Mouse (Mus musculus) heart, embryonic 16.5 days (tissue): Measurements from ENCODE around the gene Atg7. TPM values are rescaled to one million over a fixed set of nuclear protein-coding genes. Genes with fewer than 3 reads are reported as not detected.

Experiments used
- ATAC-seq: fragments of 200-750 bp; cut with Nextera tagmentation; replicated peaks from 2 replicates; pipeline ENCODE4 v1.8.0; 2017; ENCODE audit warnings: moderate number of reproducible peaks; ENCODE audit not compliant: insufficient read depth, low FRiP score; ENCODE audit errors: extremely low read depth
- H3K27ac ChIP-seq: fragments of 300-500 bp; sonication (generic); 2 replicates; pipeline ENCODE4 v1.5.1; 2014; ENCODE audit warnings: mild to moderate bottlenecking, low read length, control low read depth, moderate library complexity
- H3K27me3 ChIP-seq: fragments of 300-500 bp; sonication (generic); 2 replicates; pipeline ENCODE4 v1.6.1; 2014; ENCODE audit warnings: low read length, mixed read lengths; ENCODE audit not compliant: control insufficient read depth, insufficient read depth
- H3K36me3 ChIP-seq: fragments of 300-500 bp; sonication (generic); 2 replicates; pipeline ENCODE4 v1.6.1; 2014; ENCODE audit not compliant: control insufficient read depth, insufficient read depth
- H3K4me1 ChIP-seq: fragments of 300-500 bp; sonication (generic); 2 replicates; pipeline ENCODE4 v1.6.1; 2014; ENCODE audit warnings: low read length, mixed read lengths; ENCODE audit not compliant: control insufficient read depth, insufficient read depth
- H3K4me2 ChIP-seq: fragments of 300-500 bp; sonication (generic); 2 replicates; pipeline ENCODE4 v1.6.1; 2014; ENCODE audit warnings: low read depth, mild to moderate bottlenecking, control low read depth, low read length
- H3K4me3 ChIP-seq: fragments of 300-500 bp; sonication (generic); 2 replicates; pipeline ENCODE4 v1.5.1; 2014; ENCODE audit warnings: mild to moderate bottlenecking, control low read depth, low read length
- H3K9ac ChIP-seq: fragments of 300-500 bp; sonication (generic); 2 replicates; pipeline ENCODE4 v1.6.1; 2014; ENCODE audit warnings: low read length, control low read depth
- H3K9me3 ChIP-seq: fragments of 300-500 bp; sonication (generic); replicated peaks from 2 replicates; pipeline ENCODE4 v1.6.1; 2016; ENCODE audit warnings: low read length; ENCODE audit not compliant: control insufficient read depth
- WGBS: fragments of 180-500 bp; shearing (Covaris S2); extraction: QIAGEN DNeasy Blood & Tissue Kit; methylation state at CpG from one replicate; pipeline ENCODE4 v1.1.7; 2014; 5-methylcytosine and 5-hydroxymethylcytosine counted together
- polyA plus RNA-seq: library from polyadenylated mRNA; unstranded; fragments of >200 nt; fragmentation: Nextera tagmentation; extraction: Ambion mirVana; gene quantifications from 2 replicates; pipeline ENCODE4 v1.2.1, GENCODE M21; 2015

Atg7 gene
- polyA plus RNA-seq, 1 experiment from 2014 or later = 17.1 TPM

GRCm38 (mm10) chr6:114819971-114820481 is 177.1 kb downstream of the Atg7 start:
- H3K27ac ChIP-seq = peak overlapping the region; percentile 61
- H3K9me3 ChIP-seq = peaks cover 6% of the 10 kb centered on the region
- 43% methylated on average over 9 of the region's 9 CpGs for WGBS
- H3K4me3 ChIP-seq = no peak overlapping the region
- H3K27me3 ChIP-seq = no peaks in the 10 kb centered on the region
- peaks cover 22% of the 10 kb centered on the region for H3K4me1 ChIP-seq
- no peak overlapping the region for H3K4me2 ChIP-seq
- ATAC-seq = peak; percentile 34
- no peak overlapping the region for H3K9ac ChIP-seq
- H3K36me3 ChIP-seq = no peaks in the 10 kb centered on the region

GRCm38 (mm10) chr6:114821646-114822045 is 178.7 kb downstream of the Atg7 start:
- WGBS = 63% methylated on average over 7 of the region's 7 CpGs
- Histone ChIP-seq H3K36me3 (no peaks in the 10 kb centered on the region), H3K27ac (peak overlapping the region; percentile 47), H3K9ac (0 out of 2 replicates have a peak overlapping the region, but pooled peaks have one; percentile 23), H3K9me3 (peaks cover 6% of the 10 kb centered on the region), H3K4me1 (peaks cover 22% of the 10 kb centered on the region), H3K27me3 (no peaks in the 10 kb centered on the region), H3K4me2 (no peak overlapping the region), H3K4me3 (no peak overlapping the region)
- 0 out of 2 replicates have a peak, but pooled peaks have one; percentile 19 for ATAC-seq

- peaks cover 6% of the 10 kb centered on the region for H3K9me3 ChIP-seq
- H3K4me2 ChIP-seq = no peak overlapping the region
- H3K36me3 ChIP-seq = no peaks in the 10 kb centered on the region
- H3K9ac ChIP-seq = no peak overlapping the region
- no peak overlapping the region for H3K4me3 ChIP-seq
- no peak overlapping the region for H3K27ac ChIP-seq
- 74% methylated on average over 2 of the region's 2 CpGs for WGBS
- no peaks in the 10 kb centered on the region for H3K27me3 ChIP-seq
- ATAC-seq = no peak
- peaks cover 8% of the 10 kb centered on the region for H3K4me1 ChIP-seq
These were observed 184.0 kb downstream of the Atg7 start for GRCm38 (mm10) chr6:114826889-114827288.

GRCm38 (mm10) chr6:114829660-114830438 is 187.0 kb downstream of the Atg7 start:
- no peaks in the 10 kb centered on the region for H3K27me3 ChIP-seq
- no peaks in the 10 kb centered on the region for H3K9me3 ChIP-seq
- H3K4me1 ChIP-seq = peaks cover 18% of the 10 kb centered on the region
- H3K36me3 ChIP-seq = no peaks in the 10 kb centered on the region
- H3K27ac ChIP-seq = no peak overlapping the region
- ATAC-seq = no peak
- H3K4me2 ChIP-seq = no peak overlapping the region
- 86% methylated on average over 9 of the region's 9 CpGs for WGBS
- no peak overlapping the region for H3K4me3 ChIP-seq
- no peak overlapping the region for H3K9ac ChIP-seq

- Histone ChIP-seq H3K4me3 (no peak overlapping the region), H3K27ac (no peak overlapping the region), H3K36me3 (no peaks in the 10 kb centered on the region), H3K4me2 (no peak overlapping the region), H3K4me1 (peaks cover 21% of the 10 kb centered on the region), H3K9me3 (no peaks in the 10 kb centered on the region), H3K27me3 (no peaks in the 10 kb centered on the region), H3K9ac (no peak overlapping the region)
- no peak for ATAC-seq
- WGBS = 73% methylated on average over 3 of the region's 3 CpGs
These were observed 188.9 kb downstream of the Atg7 start for GRCm38 (mm10) chr6:114831807-114832206.

- Histone ChIP-seq H3K27me3 (no peaks in the 10 kb centered on the region), H3K4me1 (peaks cover 26% of the 10 kb centered on the region), H3K9ac (no peak overlapping the region), H3K27ac (peak overlapping the region; percentile 66), H3K36me3 (no peaks in the 10 kb centered on the region), H3K9me3 (peaks cover 2% of the 10 kb centered on the region; the same call in 1 of the 2 replicates), H3K4me2 (no peak overlapping the region), H3K4me3 (no peak overlapping the region)
- 58% methylated on average over 9 of the region's 9 CpGs for WGBS
- no peak for ATAC-seq
These were observed 190.3 kb downstream of the Atg7 start for GRCm38 (mm10) chr6:114833058-114833685.

- ATAC-seq = peak; percentile 34; the same call in 1 of the 2 replicates
- Histone ChIP-seq H3K36me3 (no peaks in the 10 kb centered on the region), H3K4me1 (peaks cover 28% of the 10 kb centered on the region), H3K4me3 (no peak overlapping the region), H3K9ac (no peak overlapping the region), H3K27me3 (no peaks in the 10 kb centered on the region), H3K4me2 (no peak overlapping the region), H3K9me3 (peaks cover 4% of the 10 kb centered on the region; the same call in 1 of the 2 replicates), H3K27ac (peak overlapping the region; percentile 66)
- 44% methylated on average over 4 of the region's 4 CpGs for WGBS
These were observed 191.0 kb downstream of the Atg7 start for GRCm38 (mm10) chr6:114833791-114834346.

- ATAC-seq = no peak
- Histone ChIP-seq H3K27ac (no peak overlapping the region), H3K9ac (no peak overlapping the region), H3K4me1 (peaks cover 41% of the 10 kb centered on the region), H3K4me3 (no peak overlapping the region), H3K36me3 (no peaks in the 10 kb centered on the region), H3K27me3 (no peaks in the 10 kb centered on the region), H3K9me3 (peaks cover 4% of the 10 kb centered on the region; the same call in 1 of the 2 replicates), H3K4me2 (no peak overlapping the region)
- WGBS = 86% methylated on average over 7 of the region's 7 CpGs
These were observed 192.4 kb downstream of the Atg7 start for GRCm38 (mm10) chr6:114835344-114835743.

- no peak overlapping the region for H3K9ac ChIP-seq
- no peak overlapping the region for H3K4me2 ChIP-seq
- WGBS = 85% methylated on average over 1 of the region's 1 CpGs
- H3K4me3 ChIP-seq = no peak overlapping the region
- H3K9me3 ChIP-seq = peaks cover 4% of the 10 kb centered on the region; the same call in 1 of the 2 replicates
- no peak for ATAC-seq
- H3K27ac ChIP-seq = no peak overlapping the region
- H3K27me3 ChIP-seq = no peaks in the 10 kb centered on the region
- peaks cover 44% of the 10 kb centered on the region for H3K4me1 ChIP-seq
- H3K36me3 ChIP-seq = no peaks in the 10 kb centered on the region
These were observed 192.9 kb downstream of the Atg7 start for GRCm38 (mm10) chr6:114835752-114836151.
